Mouse (Mus musculus) 3T3-L1 (cell line): ENCODE results near the gene Lypd9.
"Not testable (repeated sequence)": the region's sequence is repeated elsewhere in the genome, so short reads cannot be mapped to it uniquely, and the experiment has no call there.

Experiments used
- DNase-seq: peaks from one replicate; pipeline ENCODE4 v3.0.0-alpha.2; 2015; ENCODE audit warnings: low read depth, low spot score

Gene Lypd9

GRCm38 (mm10) chr11:58452759-58453158 lies at the start of gene Lypd9:
Gene Lypd9 (minus strand): TSS chr11:58452923.
- DNase-seq: no peak

DNA sequence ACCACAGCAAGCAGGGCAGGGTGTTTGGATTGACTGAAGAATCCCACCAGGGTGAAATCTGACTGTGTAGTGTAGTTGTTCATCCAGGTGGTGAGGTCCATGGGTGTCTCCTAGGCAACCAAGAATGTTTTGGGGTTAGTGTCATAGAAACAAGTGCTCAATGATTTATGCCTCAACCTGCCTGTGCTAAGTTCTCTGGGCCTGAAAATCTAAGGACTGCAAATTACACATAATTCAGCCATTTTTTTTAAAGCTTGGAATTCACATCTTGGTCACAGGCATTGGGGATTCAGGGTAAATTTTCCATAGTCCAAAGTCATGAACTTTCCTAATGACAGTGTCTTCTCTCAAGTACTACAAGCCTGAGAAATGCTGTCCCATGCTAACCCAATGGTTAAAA lies 49.7 kb upstream of the Lypd9 start, which contains the start of gene Olfr331:
Gene Olfr331 (minus strand): TSS at position 101 of the 400 bp plus-strand sequence.
- DNase-seq: not testable (repeated sequence)

DNA sequence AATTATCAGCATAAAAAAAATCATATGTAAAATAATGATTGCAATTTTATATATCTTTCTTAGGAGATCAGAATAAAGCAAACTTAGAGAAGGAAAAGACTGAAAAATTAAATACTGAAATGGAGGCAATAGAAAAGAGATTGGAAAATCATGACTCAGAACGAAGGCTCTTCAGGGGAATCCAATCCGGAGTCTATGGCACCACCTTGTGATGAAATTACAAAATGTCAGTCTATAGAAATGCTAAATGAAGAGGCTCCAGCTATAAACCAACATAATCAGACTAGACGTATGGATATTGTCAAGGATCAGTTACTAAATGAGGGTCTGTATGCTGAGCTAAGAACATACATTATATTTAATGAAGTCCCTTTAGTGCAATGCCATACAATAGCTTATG lies 46.6 kb upstream of the Lypd9 start:
- peak; percentile 55 for DNase-seq

DNA sequence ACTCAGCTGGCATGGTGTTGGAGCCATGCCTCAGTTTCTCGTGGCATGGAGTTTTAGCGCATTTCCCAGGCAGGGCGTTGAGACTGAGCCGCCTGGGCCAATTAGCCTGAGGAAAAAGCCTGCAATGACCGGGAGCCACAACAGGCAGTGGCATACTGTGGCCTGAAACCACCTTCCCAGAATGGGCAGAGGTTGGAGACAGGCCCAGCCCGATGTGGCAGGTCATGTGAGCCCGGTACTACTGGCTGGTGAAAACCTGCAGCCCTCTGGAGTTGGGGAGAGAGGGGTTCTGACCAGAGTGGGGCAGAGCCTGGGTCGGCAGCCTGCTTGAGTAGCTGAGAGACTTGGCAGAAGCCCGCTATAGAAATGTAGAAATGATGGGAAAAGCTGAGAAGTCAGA lies 46.0 kb upstream of the Lypd9 start:
- no peak for DNase-seq

- no peak for DNase-seq
Observed at GRCm38 (mm10) chr11:58492455-58492854, 39.7 kb upstream of the Lypd9 start, which contains the start of gene Olfr332. Gene Olfr332 (minus strand): TSS chr11:58492555.

- no peak for DNase-seq
Observed at GRCm38 (mm10) chr11:58462170-58462569, 9.4 kb upstream of the Lypd9 start, which contains the start of gene Olfr30. Gene Olfr30 (minus strand): TSS chr11:58462270.

DNA sequence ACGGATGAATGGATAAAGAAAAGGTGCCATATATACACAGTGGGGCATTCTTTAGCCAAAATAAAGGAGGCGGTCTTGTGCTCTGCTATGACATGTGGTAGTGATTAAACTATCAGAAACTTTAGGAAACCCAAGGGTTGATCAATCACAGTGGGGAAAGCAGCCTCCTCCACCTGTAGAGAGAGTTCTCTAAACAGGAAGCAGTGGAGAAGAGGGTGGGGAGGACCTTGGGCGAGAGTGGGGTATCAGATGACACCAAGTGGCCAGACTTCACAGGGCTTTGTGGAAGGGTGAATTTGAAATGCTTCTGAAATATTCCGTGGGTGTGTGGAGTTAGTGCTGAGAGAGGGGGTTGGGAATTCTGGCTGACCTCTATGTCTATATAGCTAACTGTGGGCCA lies 869 bp upstream of the Lypd9 start:
- DNase-seq: no peak

DNA sequence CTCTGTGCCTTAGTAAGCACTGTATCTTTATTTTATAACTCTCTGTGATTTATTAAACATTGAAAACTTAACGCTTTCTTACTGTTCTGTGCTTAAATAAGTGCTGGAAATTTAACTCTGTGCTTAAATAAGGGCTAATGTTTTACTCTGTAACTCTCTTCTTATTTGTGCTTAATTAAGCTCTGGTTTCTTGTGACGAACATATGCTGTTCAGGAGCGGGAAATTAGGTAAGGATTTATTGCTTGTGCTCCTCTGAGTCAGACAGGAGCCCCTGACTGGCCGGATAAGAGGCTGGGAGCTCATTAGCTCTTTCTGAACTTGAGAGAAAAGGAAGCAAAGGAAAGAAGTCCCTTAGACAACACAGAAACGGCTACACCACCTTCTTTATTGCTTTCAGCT lies 14.9 kb downstream of the Lypd9 start:
- DNase-seq: no peak

GRCm38 (mm10) chr11:58432259-58432658 lies 20.5 kb downstream of the Lypd9 start, which contains the start of gene Gm12253:
Gene Gm12253 (plus strand): TSS chr11:58432559.
- no peak for DNase-seq

- DNase-seq: no peak
Observed at GRCm38 (mm10) chr11:58420815-58421214, 31.9 kb downstream of the Lypd9 start, which contains the start of gene 1810065E05Rik. Gene 1810065E05Rik (plus strand): TSS chr11:58421111.

GRCm38 (mm10) chr11:58418336-58418735 lies 34.4 kb downstream of the Lypd9 start:
- no peak for DNase-seq

DNA sequence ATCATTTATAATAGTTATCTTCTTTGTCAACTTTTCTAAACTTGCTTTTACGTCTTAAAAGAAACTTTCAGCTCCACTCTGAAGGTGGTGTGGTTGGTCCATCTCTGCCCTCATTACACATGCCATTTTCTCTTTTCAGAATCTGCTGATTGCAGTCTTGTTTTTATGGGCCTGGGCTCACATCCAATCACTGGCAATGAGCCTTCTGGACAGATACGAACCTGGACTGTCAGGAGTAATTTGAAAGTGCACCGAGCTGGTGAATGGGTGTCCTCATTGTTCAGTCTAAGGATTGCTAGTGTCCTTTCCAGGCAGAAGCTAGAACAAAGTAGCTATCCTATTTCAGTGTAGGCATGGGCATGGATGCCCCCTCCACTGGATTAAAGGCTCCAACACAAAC lies 44.7 kb downstream of the Lypd9 start:
- no peak for DNase-seq

DNA sequence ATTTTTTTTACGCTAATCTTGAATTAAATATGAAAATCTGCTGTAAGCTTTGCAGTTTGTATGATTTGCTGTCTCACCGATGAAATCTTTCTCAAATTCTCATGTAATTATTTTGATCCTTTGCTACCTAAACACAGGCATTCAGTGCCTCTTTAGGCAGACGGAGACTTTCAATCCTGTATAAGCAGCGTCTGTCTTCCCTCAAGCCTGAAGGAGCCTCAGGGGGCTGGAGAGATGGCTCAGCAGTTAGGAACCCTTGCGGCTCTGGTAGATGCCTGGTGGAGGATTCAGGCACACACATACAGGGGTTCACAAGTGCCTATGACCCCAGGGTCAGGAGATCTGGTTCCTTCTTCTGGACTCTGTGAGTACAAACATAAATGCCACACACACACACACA lies 52.1 kb downstream of the Lypd9 start:
- no peak for DNase-seq

GRCm38 (mm10) chr11:58399985-58400645 lies 52.6 kb downstream of the Lypd9 start:
- DNase-seq: no peak
